Mouse (Mus musculus): ENCODE measurements around the gene Btk. TPM values are rescaled to one million over a fixed set of nuclear protein-coding genes. Genes with fewer than 3 reads are reported as not detected.

Btk gene
- 1.9 and 3.0 TPM in 2 replicates for polyA plus RNA-seq (2015; fragmentation: Nextera tagmentation; extraction: Ambion mirVana)

GRCm38 (mm10) chrX:134582888-134583669 is at the start of gene Btk:
TSS of gene Btk (minus strand) at chrX:134583570.
- H3K4me2 ChIP-seq (ENCODE audit: low read depth, low read length), result no peak within 1 kb of the TSS
- H3K9ac ChIP-seq (ENCODE audit: low read length), result no peak within 1 kb of the TSS
- H3K36me3 ChIP-seq (ENCODE audit: control insufficient read depth, insufficient read depth, low read length), result no peaks in the 10 kb centered on the region
- no peak within 1 kb of the TSS for H3K27ac ChIP-seq (ENCODE audit: low read length)
- no peaks in the 10 kb centered on the region for H3K27me3 ChIP-seq (ENCODE audit: control insufficient read depth, insufficient read depth, low read length)
- H3K4me3 ChIP-seq (replicated peaks; ENCODE audit: low read length), result no peak within 1 kb of the TSS
- H3K9me3 ChIP-seq (replicated peaks; ENCODE audit: control insufficient read depth, low read length), result no peaks in the 10 kb centered on the region
- no peak for ATAC-seq (ENCODE audit: insufficient read depth, low FRiP score)
- H3K4me1 ChIP-seq (ENCODE audit: control insufficient read depth, insufficient read depth, low read length), result no peaks in the 10 kb centered on the region
- WGBS, result 82% methylated on average over 11 of the region's 11 CpGs

DNA sequence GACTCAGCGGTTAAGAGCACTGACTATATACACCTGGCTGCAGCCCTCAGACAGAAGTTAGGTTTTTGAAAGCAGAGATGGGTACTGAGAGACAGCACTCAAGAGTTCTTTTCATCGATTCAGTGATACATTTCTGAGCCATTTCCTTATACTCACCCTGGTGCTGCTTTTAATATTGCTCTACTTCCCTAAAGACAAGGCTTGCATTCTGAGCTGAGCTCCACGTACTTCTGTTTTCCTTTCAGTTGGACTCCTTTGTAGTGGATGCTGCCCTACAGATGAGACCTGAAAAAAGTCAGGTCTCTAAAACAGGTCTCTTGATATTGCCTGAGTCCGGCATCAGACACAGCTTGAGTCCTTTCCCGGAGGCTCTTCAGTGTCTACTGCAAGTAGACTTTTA is 49.3 kb upstream of the Btk start:
- H3K27ac ChIP-seq (ENCODE audit: low read length), result no peak overlapping the region
- no peak for ATAC-seq (ENCODE audit: insufficient read depth, low FRiP score)
- H3K36me3 ChIP-seq (ENCODE audit: control insufficient read depth, insufficient read depth, low read length), result no peaks in the 10 kb centered on the region
- H3K4me2 ChIP-seq (ENCODE audit: low read depth, low read length), result no peak overlapping the region
- H3K4me3 ChIP-seq (replicated peaks; ENCODE audit: low read length), result no peak overlapping the region
- H3K4me1 ChIP-seq (ENCODE audit: control insufficient read depth, insufficient read depth, low read length), result no peaks in the 10 kb centered on the region
- no peaks in the 10 kb centered on the region for H3K9me3 ChIP-seq (replicated peaks; ENCODE audit: control insufficient read depth, low read length)
- WGBS, result 87% methylated on average over 5 of the region's 5 CpGs
- no peaks in the 10 kb centered on the region for H3K27me3 ChIP-seq (ENCODE audit: control insufficient read depth, insufficient read depth, low read length)
- H3K9ac ChIP-seq (ENCODE audit: low read length), result no peak overlapping the region

GRCm38 (mm10) chrX:134628200-134628599 is 44.8 kb upstream of the Btk start:
- Histone ChIP-seq H3K9me3 (replicated peaks; ENCODE audit: control insufficient read depth, low read length) (no peaks in the 10 kb centered on the region), H3K4me1 (ENCODE audit: control insufficient read depth, insufficient read depth, low read length) (no peaks in the 10 kb centered on the region), H3K4me3 (replicated peaks; ENCODE audit: low read length) (no peak overlapping the region), H3K27ac (ENCODE audit: low read length) (no peak overlapping the region), H3K4me2 (ENCODE audit: low read depth, low read length) (no peak overlapping the region), H3K27me3 (ENCODE audit: control insufficient read depth, insufficient read depth, low read length) (no peaks in the 10 kb centered on the region), H3K9ac (ENCODE audit: low read length) (no peak overlapping the region), H3K36me3 (ENCODE audit: control insufficient read depth, insufficient read depth, low read length) (no peaks in the 10 kb centered on the region)
- 73% methylated on average over 2 of the region's 2 CpGs for WGBS
- ATAC-seq (ENCODE audit: insufficient read depth, low FRiP score), result no peak

GRCm38 (mm10) chrX:134623350-134623749 is 40.0 kb upstream of the Btk start:
- H3K27me3 ChIP-seq (ENCODE audit: control insufficient read depth, insufficient read depth, low read length), result no peaks in the 10 kb centered on the region
- ATAC-seq (ENCODE audit: insufficient read depth, low FRiP score), result no peak
- WGBS, result 50% methylated on average over 4 of the region's 4 CpGs
- H3K9me3 ChIP-seq (replicated peaks; ENCODE audit: control insufficient read depth, low read length), result no peaks in the 10 kb centered on the region
- no peak overlapping the region for H3K27ac ChIP-seq (ENCODE audit: low read length)
- H3K4me3 ChIP-seq (replicated peaks; ENCODE audit: low read length), result no peak overlapping the region
- no peaks in the 10 kb centered on the region for H3K36me3 ChIP-seq (ENCODE audit: control insufficient read depth, insufficient read depth, low read length)
- no peaks in the 10 kb centered on the region for H3K4me1 ChIP-seq (ENCODE audit: control insufficient read depth, insufficient read depth, low read length)
- H3K9ac ChIP-seq (ENCODE audit: low read length), result no peak overlapping the region
- no peak overlapping the region for H3K4me2 ChIP-seq (ENCODE audit: low read depth, low read length)

- no peak for ATAC-seq (ENCODE audit: insufficient read depth, low FRiP score)
- no peak overlapping the region for H3K4me3 ChIP-seq (replicated peaks; ENCODE audit: low read length)
- H3K36me3 ChIP-seq (ENCODE audit: control insufficient read depth, insufficient read depth, low read length), result no peaks in the 10 kb centered on the region
- no peaks in the 10 kb centered on the region for H3K27me3 ChIP-seq (ENCODE audit: control insufficient read depth, insufficient read depth, low read length)
- WGBS, result 92% methylated on average over 3 of the region's 3 CpGs
- no peak overlapping the region for H3K9ac ChIP-seq (ENCODE audit: low read length)
- H3K27ac ChIP-seq (ENCODE audit: low read length), result no peak overlapping the region
- H3K9me3 ChIP-seq (replicated peaks; ENCODE audit: control insufficient read depth, low read length), result no peaks in the 10 kb centered on the region
- no peak overlapping the region for H3K4me2 ChIP-seq (ENCODE audit: low read depth, low read length)
- H3K4me1 ChIP-seq (ENCODE audit: control insufficient read depth, insufficient read depth, low read length), result no peaks in the 10 kb centered on the region
Measured at GRCm38 (mm10) chrX:134621685-134622084, 38.3 kb upstream of the Btk start.

- no peak overlapping the region for H3K4me3 ChIP-seq (replicated peaks; ENCODE audit: low read length)
- H3K27me3 ChIP-seq (ENCODE audit: control insufficient read depth, insufficient read depth, low read length), result no peaks in the 10 kb centered on the region
- no peak for ATAC-seq (ENCODE audit: insufficient read depth, low FRiP score)
- no peak overlapping the region for H3K9ac ChIP-seq (ENCODE audit: low read length)
- H3K4me2 ChIP-seq (ENCODE audit: low read depth, low read length), result no peak overlapping the region
- H3K36me3 ChIP-seq (ENCODE audit: control insufficient read depth, insufficient read depth, low read length), result no peaks in the 10 kb centered on the region
- WGBS, result 51% methylated on average over 8 of the region's 8 CpGs
- H3K9me3 ChIP-seq (replicated peaks; ENCODE audit: control insufficient read depth, low read length), result no peaks in the 10 kb centered on the region
- H3K4me1 ChIP-seq (ENCODE audit: control insufficient read depth, insufficient read depth, low read length), result no peaks in the 10 kb centered on the region
- no peak overlapping the region for H3K27ac ChIP-seq (ENCODE audit: low read length)
Measured at GRCm38 (mm10) chrX:134620254-134620865, 37.0 kb upstream of the Btk start.

DNA sequence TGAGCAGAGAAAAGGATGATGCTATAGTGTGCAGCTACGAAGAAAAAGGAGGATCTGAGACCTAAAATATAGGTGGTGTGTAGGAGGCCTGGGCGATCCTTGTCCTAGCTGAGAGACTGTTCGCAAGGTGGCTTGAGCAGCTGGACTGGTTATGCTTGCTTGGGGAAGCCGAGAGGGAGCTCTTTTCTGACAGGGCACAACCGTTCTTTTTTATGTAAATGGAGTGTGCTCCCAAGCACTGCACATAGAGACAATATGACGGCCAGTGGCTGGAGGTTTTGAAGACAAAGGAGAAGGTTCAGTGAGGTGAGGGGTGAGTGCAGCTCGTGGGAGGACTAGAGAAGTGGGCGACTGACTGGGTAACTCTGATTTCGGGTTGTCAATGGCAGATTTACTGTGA is 36.3 kb upstream of the Btk start:
- Histone ChIP-seq H3K27me3 (ENCODE audit: control insufficient read depth, insufficient read depth, low read length) (no peaks in the 10 kb centered on the region), H3K9me3 (replicated peaks; ENCODE audit: control insufficient read depth, low read length) (no peaks in the 10 kb centered on the region), H3K4me1 (ENCODE audit: control insufficient read depth, insufficient read depth, low read length) (no peaks in the 10 kb centered on the region), H3K4me3 (replicated peaks; ENCODE audit: low read length) (no peak overlapping the region), H3K9ac (ENCODE audit: low read length) (no peak overlapping the region), H3K27ac (ENCODE audit: low read length) (no peak overlapping the region), H3K4me2 (ENCODE audit: low read depth, low read length) (no peak overlapping the region), H3K36me3 (ENCODE audit: control insufficient read depth, insufficient read depth, low read length) (no peaks in the 10 kb centered on the region)
- ATAC-seq (ENCODE audit: insufficient read depth, low FRiP score), result no peak
- WGBS, result 64% methylated on average over 9 of the region's 9 CpGs

- 66% methylated on average over 2 of the region's 2 CpGs for WGBS
- H3K4me2 ChIP-seq (ENCODE audit: low read depth, low read length), result no peak overlapping the region
- H3K9me3 ChIP-seq (replicated peaks; ENCODE audit: control insufficient read depth, low read length), result no peaks in the 10 kb centered on the region
- no peaks in the 10 kb centered on the region for H3K4me1 ChIP-seq (ENCODE audit: control insufficient read depth, insufficient read depth, low read length)
- H3K4me3 ChIP-seq (replicated peaks; ENCODE audit: low read length), result no peak overlapping the region
- no peak for ATAC-seq (ENCODE audit: insufficient read depth, low FRiP score)
- H3K27me3 ChIP-seq (ENCODE audit: control insufficient read depth, insufficient read depth, low read length), result no peaks in the 10 kb centered on the region
- no peaks in the 10 kb centered on the region for H3K36me3 ChIP-seq (ENCODE audit: control insufficient read depth, insufficient read depth, low read length)
- no peak overlapping the region for H3K27ac ChIP-seq (ENCODE audit: low read length)
- no peak overlapping the region for H3K9ac ChIP-seq (ENCODE audit: low read length)
Measured at GRCm38 (mm10) chrX:134614306-134614705, 30.9 kb upstream of the Btk start.

- Histone ChIP-seq H3K4me1 (ENCODE audit: control insufficient read depth, insufficient read depth, low read length) (no peaks in the 10 kb centered on the region), H3K9ac (ENCODE audit: low read length) (peak overlapping the region; percentile 40; the same call in 1 of the 2 replicates), H3K4me3 (replicated peaks; ENCODE audit: low read length) (peak overlapping the region; percentile 30), H3K36me3 (ENCODE audit: control insufficient read depth, insufficient read depth, low read length) (no peaks in the 10 kb centered on the region), H3K27ac (ENCODE audit: low read length) (peak overlapping the region; percentile 83), H3K9me3 (replicated peaks; ENCODE audit: control insufficient read depth, low read length) (no peaks in the 10 kb centered on the region), H3K4me2 (ENCODE audit: low read depth, low read length) (peak overlapping the region; percentile 53), H3K27me3 (ENCODE audit: control insufficient read depth, insufficient read depth, low read length) (no peaks in the 10 kb centered on the region)
- 9% methylated on average over 14 of the region's 15 CpGs for WGBS
- peak; percentile 94 for ATAC-seq (ENCODE audit: insufficient read depth, low FRiP score)
Measured at GRCm38 (mm10) chrX:134612285-134612959, 29.1 kb upstream of the Btk start.
